Mouse (Mus musculus) MEL-GATA-1-ER (cell line): ENCODE measurements around the gene Cyp8b1.

Source experiments
- DNase-seq: peaks from one replicate; pipeline ENCODE4 v3.0.0-alpha.2; 2012; ENCODE audit warnings: low read depth; ENCODE audit errors: extremely low read depth

The Cyp8b1 gene

GRCm38 (mm10) chr9:121891301-121891700, 24.8 kb downstream of the Cyp8b1 start:
- no peak for DNase-seq

GRCm38 (mm10) chr9:121890441-121890941, 25.6 kb downstream of the Cyp8b1 start:
- no peak for DNase-seq

GRCm38 (mm10) chr9:121889927-121890440, 26.1 kb downstream of the Cyp8b1 start:
- no peak for DNase-seq

GRCm38 (mm10) chr9:121882015-121882457, 34.1 kb downstream of the Cyp8b1 start:
- no peak for DNase-seq

- DNase-seq = no peak
These were observed 34.8 kb downstream of the Cyp8b1 start for GRCm38 (mm10) chr9:121881301-121881700.

- DNase-seq = no peak
These were observed 35.3 kb downstream of the Cyp8b1 start for GRCm38 (mm10) chr9:121880840-121881239.

GRCm38 (mm10) chr9:121877052-121877740, 38.9 kb downstream of the Cyp8b1 start:
- DNase-seq = no peak

GRCm38 (mm10) chr9:121873578-121873977, 42.5 kb downstream of the Cyp8b1 start:
- DNase-seq = no peak

GRCm38 (mm10) chr9:121872062-121872683, 43.9 kb downstream of the Cyp8b1 start:
- DNase-seq = no peak

- no peak for DNase-seq
These were observed 46.1 kb downstream of the Cyp8b1 start for GRCm38 (mm10) chr9:121869973-121870515.

- no peak for DNase-seq
These were observed 46.7 kb downstream of the Cyp8b1 start for GRCm38 (mm10) chr9:121869432-121869831.

GRCm38 (mm10) chr9:121868236-121868635, 47.9 kb downstream of the Cyp8b1 start:
- DNase-seq = no peak

GRCm38 (mm10) chr9:121867632-121868031, 48.5 kb downstream of the Cyp8b1 start:
- no peak for DNase-seq

GRCm38 (mm10) chr9:121865425-121866008, 50.6 kb downstream of the Cyp8b1 start:
- no peak for DNase-seq

GRCm38 (mm10) chr9:121864837-121865236, 51.3 kb downstream of the Cyp8b1 start:
- no peak for DNase-seq
